Mouse (Mus musculus) c-Kit-positive CD71-positive TER-119-positive erythroid progenitor cells, embryonic 14.5 days (primary cell): ENCODE results near the gene Gm17078.
"Not testable (repeated sequence)": the region's sequence is repeated elsewhere in the genome, so short reads cannot be mapped to it uniquely, and the experiment has no call there.

ENCODE experiments used
- DNase-seq: peaks from one replicate; pipeline ENCODE4 v3.0.0-alpha.2; 2013; ENCODE audit warnings: low spot score

The Gm17078 gene

DNA sequence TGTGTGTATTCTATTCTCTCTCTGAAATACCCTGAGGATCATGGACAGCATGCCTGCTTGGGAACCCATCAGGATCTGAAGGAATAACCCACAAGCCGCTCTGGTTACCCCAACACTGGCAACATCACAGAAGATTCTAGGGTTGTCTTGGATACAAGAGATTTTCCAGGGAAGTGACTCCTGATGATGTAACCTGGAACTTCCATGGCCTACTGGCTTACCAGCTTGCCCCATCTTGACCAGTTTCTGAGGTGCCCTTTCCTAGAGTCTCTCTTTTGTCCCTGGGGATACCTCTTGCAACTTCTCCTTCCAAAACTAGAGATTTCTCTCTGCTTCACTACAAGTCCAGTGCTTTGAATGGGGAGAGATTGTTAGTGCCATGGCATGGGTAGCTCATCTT is at the start of gene Gm17078:
TSS of gene Gm17078 (minus strand) at position 101 of the 400 bp plus-strand sequence.
- DNase-seq, result no peak

DNA sequence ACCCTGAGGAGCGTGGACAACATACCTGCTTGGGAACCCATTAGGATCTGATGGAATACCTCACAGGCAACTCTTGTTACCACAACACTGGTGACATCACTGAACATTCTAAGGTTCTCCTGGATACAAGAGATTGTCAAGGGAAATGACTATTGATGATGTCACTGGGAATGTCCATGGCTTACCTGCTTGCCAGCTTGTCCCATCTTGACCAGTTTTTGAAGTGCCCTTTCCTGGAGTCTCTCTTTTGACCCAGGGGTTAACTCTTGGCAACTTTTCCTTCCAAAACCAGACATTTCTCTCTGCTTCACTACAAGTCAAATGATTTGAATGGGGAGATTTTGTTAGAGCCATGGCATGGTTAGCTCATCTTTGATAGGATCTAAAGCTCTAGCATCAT is 24.5 kb upstream of the Gm17078 start, which contains the start of gene Gm4181:
TSS of gene Gm4181 (minus strand) at position 101 of the 400 bp plus-strand sequence.
- DNase-seq, result not testable (repeated sequence)

DNA sequence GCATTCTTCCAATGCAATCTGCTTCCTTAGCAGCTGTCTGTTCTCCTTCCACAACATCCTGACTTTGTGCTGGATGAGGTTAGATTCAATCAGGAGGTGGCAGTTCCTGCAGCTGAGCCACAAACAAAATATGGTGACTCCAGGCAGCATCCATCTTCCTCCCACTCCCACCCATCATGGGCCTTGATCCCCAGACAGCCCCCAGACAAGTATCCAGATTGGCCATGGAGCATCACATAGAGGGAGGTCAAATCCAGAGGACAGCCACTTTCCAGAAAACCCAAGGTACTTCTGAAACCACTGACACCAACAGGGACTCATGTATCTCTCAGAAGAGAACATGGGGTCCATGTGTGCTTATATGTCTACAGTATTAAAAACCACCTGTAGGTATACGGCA is 21.3 kb upstream of the Gm17078 start:
- not testable (repeated sequence) for DNase-seq

DNA sequence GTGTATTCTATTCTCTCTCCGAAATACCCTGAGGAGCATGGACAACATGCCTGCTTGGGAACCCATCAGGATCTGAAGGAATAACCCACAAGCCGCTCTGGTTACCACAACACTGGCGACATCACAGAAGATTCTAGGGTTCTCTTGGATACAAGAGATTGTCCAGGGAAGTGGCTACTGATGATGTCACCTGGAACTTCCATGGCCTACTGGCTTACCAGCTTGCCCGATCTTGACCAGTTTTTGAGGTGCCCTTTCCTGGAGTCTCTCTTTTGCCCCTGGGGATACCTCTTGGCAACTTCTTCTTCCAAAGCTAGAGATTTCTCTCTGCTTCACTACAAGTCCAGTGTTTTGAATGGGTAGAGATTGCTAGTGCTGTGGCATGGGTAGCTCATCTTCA is 19.1 kb downstream of the Gm17078 start, which contains the start of gene Gm17174:
TSS of gene Gm17174 (minus strand) at position 101 of the 400 bp plus-strand sequence.
- not testable (repeated sequence) for DNase-seq

DNA sequence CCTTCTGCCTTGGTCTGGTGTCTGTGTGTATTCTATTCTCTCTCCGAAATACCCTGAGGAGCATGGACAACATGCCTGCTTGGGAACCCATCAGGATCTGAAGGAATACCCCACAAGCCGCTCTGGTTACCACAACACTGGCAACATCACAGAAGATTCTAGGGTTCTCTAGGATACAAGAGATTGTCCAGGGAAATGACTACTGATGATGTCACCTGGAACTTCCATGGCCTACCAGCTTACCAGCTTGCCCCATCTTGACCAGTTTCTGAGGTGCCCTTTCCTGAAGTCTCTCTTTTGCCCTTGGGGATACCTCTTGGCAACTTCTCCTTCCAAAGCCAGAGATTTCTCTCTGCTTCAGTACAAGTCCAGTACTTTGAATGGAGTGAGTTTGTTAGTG is 37.1 kb downstream of the Gm17078 start, which contains the start of gene Gm17175:
TSS of gene Gm17175 (minus strand) at position 101 of the 400 bp plus-strand sequence.
- DNase-seq, result not testable (repeated sequence)
